Mouse (Mus musculus) heart, postnatal 36 days (tissue): ENCODE data around the gene Vmn1r171. TPM values are rescaled to one million over a fixed set of nuclear protein-coding genes. Genes with fewer than 3 reads are reported as not detected.
"Not testable (repeated sequence)": the region's sequence is repeated elsewhere in the genome, so short reads cannot be mapped to it uniquely, and the experiment has no call there.

Experiments used
- DNase-seq, 2 experiments: peaks; one replicate each; pipeline ENCODE4 v3.0.0; 2021 to 2022
- intact Hi-C: fragments of 180-260 bp; cut with DNase I; formaldehyde crosslinking; loops from one replicate; pipeline ENCODE4 v1.15.1; 2025
- total RNA-seq, 2 experiments: library from RNA; stranded (reverse); gene quantifications; 2 replicates each; pipeline ENCODE4 v1.2.3; 2021

Vmn1r171 gene
- not detected for total RNA-seq

DNA sequence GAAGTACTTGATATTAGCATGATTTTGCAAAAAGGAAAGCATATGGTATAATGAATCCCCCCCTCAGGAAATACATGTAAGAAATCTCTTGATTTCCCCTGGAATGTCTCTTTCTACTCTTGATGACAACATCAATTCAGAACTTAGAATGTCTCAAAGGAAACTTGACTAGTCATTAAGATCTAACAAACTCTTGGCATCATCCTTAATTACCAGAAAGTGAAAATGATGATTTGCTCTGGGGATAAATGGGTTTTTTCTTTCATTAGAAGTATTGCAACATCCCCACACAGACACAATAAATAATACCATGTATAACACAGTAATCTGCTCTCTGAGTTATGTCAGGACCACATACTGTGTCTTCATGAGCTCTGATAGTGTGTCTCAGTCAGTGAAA, at the start of gene Vmn1r171:
Vmn1r171 (plus strand) TSS at position 301 of the 400 bp plus-strand sequence.
- intact Hi-C loops = no loop called here
- no peak for DNase-seq

DNA sequence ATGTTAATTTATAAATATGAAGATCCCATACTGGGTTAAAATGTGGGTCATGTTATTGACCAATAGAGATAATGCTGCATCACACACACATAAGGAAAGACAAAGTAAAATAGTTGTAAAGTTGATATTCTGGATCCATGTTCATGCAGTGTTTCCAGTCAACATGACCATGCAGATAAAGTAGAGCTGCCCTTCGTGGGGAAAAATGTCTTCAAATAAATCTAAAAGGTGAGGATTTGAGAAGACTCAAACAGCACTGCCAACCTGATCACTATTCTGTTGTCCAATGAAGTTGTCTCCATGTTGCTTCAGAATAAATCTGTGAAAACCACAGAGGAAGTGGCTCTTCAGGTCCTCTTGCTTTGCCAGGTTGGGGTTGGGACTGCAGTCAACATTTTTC, 24.6 kb upstream of the Vmn1r171 start, which contains the start of gene Vmn1r170:
Vmn1r170 (plus strand) TSS at position 301 of the 400 bp plus-strand sequence.
- DNase-seq, intact Hi-C loops: not testable (repeated sequence)

DNA sequence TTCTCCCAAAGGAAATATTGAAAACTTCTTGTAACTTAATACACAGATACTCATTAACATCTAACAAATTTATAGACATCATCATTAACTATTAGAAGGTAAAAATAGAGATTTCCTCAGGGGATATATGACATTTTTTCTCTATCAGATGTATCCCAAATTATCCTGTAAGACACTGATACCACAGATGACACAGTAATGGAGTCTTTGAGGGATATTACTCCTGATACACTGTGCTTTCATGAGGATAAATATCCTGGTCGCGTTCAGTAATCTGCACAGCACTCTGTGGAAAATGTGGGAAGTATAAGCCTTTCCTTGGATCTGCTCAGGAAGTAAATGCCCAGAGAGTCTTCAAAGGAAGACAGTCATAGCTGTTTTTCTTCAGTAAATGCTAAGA, 27.5 kb downstream of the Vmn1r171 start, which contains the start of gene Vmn1r172:
Vmn1r172 (plus strand) TSS at position 301 of the 400 bp plus-strand sequence.
- no peak for DNase-seq
- intact Hi-C loops = no loop called here

Other genes with a start within 250 kb of the Vmn1r171 start
- under 1 TPM in 1 of 2 experiments, not detected in 1; 0.22 TPM for gene Nlrp5, start 244.8 kb upstream of the Vmn1r171 start, total RNA-seq
- gene Vmn1r167, start 123.5 kb upstream of the Vmn1r171 start, total RNA-seq = not detected
- gene Vmn1r168, start 91.0 kb upstream of the Vmn1r171 start, total RNA-seq = not detected
- gene Vmn1r169, start 55.2 kb upstream of the Vmn1r171 start, total RNA-seq = not detected
- gene Vmn1r170, start 24.5 kb upstream of the Vmn1r171 start, total RNA-seq = not detected
- gene Vmn1r172, start 27.6 kb downstream of the Vmn1r171 start, total RNA-seq = not detected
- not detected for gene Vmn1r173, start 70.0 kb downstream of the Vmn1r171 start, total RNA-seq
- gene Vmn1r174, start 121.5 kb downstream of the Vmn1r171 start, total RNA-seq = not detected
- gene Vmn1r175, start 179.9 kb downstream of the Vmn1r171 start, total RNA-seq = not detected
- not detected for gene Vmn1r176, start 206.7 kb downstream of the Vmn1r171 start, total RNA-seq
- not detected for gene Vmn1r177, start 235.7 kb downstream of the Vmn1r171 start, total RNA-seq